Mouse (Mus musculus) ovary, postnatal 14 days (tissue): ENCODE data around the gene Plxnd1.

Experiments
- DNase-seq: peaks from one replicate; pipeline ENCODE4 v3.0.0; 2022; ENCODE audit warnings: low spot score

Gene Plxnd1

GRCm38 (mm10) chr6:115915601-115916445 is 79.0 kb downstream of the Plxnd1 start:
- DNase-seq, result no peak

- DNase-seq, result no peak
Measured at GRCm38 (mm10) chr6:115914511-115915202, 80.1 kb downstream of the Plxnd1 start.

GRCm38 (mm10) chr6:115913482-115913881 is 81.3 kb downstream of the Plxnd1 start:
- no peak for DNase-seq

GRCm38 (mm10) chr6:115911763-115912162 is 83.0 kb downstream of the Plxnd1 start:
- DNase-seq, result no peak

GRCm38 (mm10) chr6:115909940-115910339 is 84.9 kb downstream of the Plxnd1 start:
- DNase-seq, result no peak

GRCm38 (mm10) chr6:115909052-115909451 is 85.8 kb downstream of the Plxnd1 start:
- no peak for DNase-seq

- DNase-seq, result no peak
Measured at GRCm38 (mm10) chr6:115908421-115908982, 86.3 kb downstream of the Plxnd1 start.

GRCm38 (mm10) chr6:115906871-115907270 is 87.9 kb downstream of the Plxnd1 start:
- DNase-seq, result no peak

GRCm38 (mm10) chr6:115906455-115906854 is 88.3 kb downstream of the Plxnd1 start:
- no peak for DNase-seq

GRCm38 (mm10) chr6:115905568-115905967 is 89.2 kb downstream of the Plxnd1 start:
- DNase-seq, result no peak
